20 mouse cellular contexts compared by ENCODE assay signal in the genomic region with DNA sequence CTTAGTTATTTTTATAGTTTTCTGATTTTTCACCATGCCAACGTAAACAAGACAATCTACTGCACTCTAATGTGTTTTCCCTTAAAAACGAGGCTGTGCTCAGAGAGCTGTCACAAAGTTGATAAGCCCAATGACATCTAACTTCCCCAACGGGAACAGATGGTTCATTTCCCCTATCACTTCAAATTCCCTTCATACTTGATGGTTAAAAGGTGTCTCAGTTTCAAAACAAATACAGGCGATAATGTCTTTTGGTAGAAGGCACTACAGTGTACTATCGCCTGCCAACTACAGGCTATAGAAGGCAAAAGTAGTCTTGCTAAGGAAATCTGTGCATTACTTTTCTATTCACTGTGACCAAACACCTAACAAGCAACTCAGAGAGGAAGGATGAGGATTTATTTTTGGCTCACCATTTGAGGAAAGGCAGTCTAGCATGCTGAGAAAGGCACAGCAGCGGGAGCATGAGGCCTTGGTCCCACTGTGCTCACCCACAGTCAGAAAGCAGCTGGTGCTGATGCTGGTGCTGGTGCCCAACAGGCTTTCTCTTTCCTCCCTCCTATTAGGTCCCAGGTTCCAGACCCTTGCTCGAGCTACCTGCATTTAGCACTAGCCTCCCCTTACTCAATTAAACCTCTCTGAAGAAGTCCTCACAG.
A peak's percentile ranks its signal among the peaks of the same experiment; 100 is the strongest.
DNase-seq lines count a peak whose midpoint lies in the region; ATAC-seq and TF ChIP-seq lines count a peak whose summit lies in the region.
"Had no signal": no experiment of that assay in that cellular context is flagged by ENCODE, and none has a peak within 500 bp of the region (broad histone marks: within the 10 kb centered on the region; RNA-seq: fewer than 3 reads in every experiment).

No protein-coding gene starts in this region.

- no peak overlapping the region for H3K4me3 ChIP-seq in myocyte
- H3K4me3 ChIP-seq: embryonic facial prominence, embryonic 12.5 days; erythroblast, embryonic 14.5 days; heart, embryonic 13.5 days; intestine, embryonic 15.5 days; limb, embryonic 13.5 days; liver, embryonic 13.5 days had no signal

- H3K79me2 ChIP-seq in myocyte (ENCODE audit: control insufficient read depth, insufficient read depth): no peaks in the 10 kb centered on the region

- no peak overlapping the region for H3K4me2 ChIP-seq in myocyte (ENCODE audit: low read depth)
- H3K4me2 ChIP-seq: embryonic facial prominence, embryonic 12.5 days; heart, embryonic 13.5 days; hindbrain, embryonic 14.5 days; intestine, embryonic 15.5 days; limb, embryonic 13.5 days; liver, embryonic 13.5 days; midbrain, embryonic 11.5 days had no signal

- peak; percentile 93 for ATAC-seq in frontal cortex, adult (ENCODE audit: low TSS enrichment)
- ATAC-seq: forebrain, embryonic 16.5 days; intestine, embryonic 15.5 days had no signal

- H3K36me3 ChIP-seq in myocyte (ENCODE audit: control insufficient read depth, insufficient read depth): no peaks in the 10 kb centered on the region
- H3K36me3 ChIP-seq: embryonic facial prominence, embryonic 12.5 days; heart, embryonic 13.5 days; intestine, embryonic 15.5 days; limb, embryonic 13.5 days; liver, embryonic 13.5 days had no signal

- TF ChIP-seq POLR2A in myocyte (IDR thresholded peaks at IDR 0.05; ENCODE audit: insufficient read length, low read depth): no peak

- DNase-seq in frontal cortex, postnatal 25 days (ENCODE audit: low spot score in 2 of 2): no peak
- DNase-seq in brain, adult 2 months (ENCODE audit: low read depth, low spot score): peak; percentile 65
- peak; percentile 36 for DNase-seq in cerebellum, adult 9-11 months
- no peak for DNase-seq in adrenal gland, adult 18-20 months (ENCODE audit: low spot score in 2 of 2)
- no peak for DNase-seq in adrenal gland, postnatal 36 days
- DNase-seq: adrenal gland, postnatal 25 days; kidney, postnatal 36 days; liver, embryonic 13.5 days; thymus, postnatal 4 days had no signal

- H3K27me3 ChIP-seq in myocyte (ENCODE audit: control insufficient read depth, insufficient read depth, insufficient read length): no peaks in the 10 kb centered on the region
- H3K27me3 ChIP-seq: CH12.LX; embryonic facial prominence, embryonic 12.5 days; heart, embryonic 13.5 days; intestine, embryonic 15.5 days; limb, embryonic 13.5 days; liver, embryonic 13.5 days had no signal

- H3ac ChIP-seq in myocyte (ENCODE audit: control insufficient read depth, insufficient read length): no peak overlapping the region

TF ChIP-seq in myocyte, 11 proteins besides CTCF, POLR2A, EP300 and RAD21:
- TF ChIP-seq TCF3 (IDR thresholded peaks at IDR 0.05; ENCODE audit: insufficient read length, low read depth): no peak
- TF ChIP-seq SRF (IDR thresholded peaks at IDR 0.05; ENCODE audit: control insufficient read depth, insufficient read length, low read depth): peak; percentile 13

Comparison
In these comparisons a context has a peak if more than half of its experiments do, and no peak if none do; other contexts are left out.
1. DNase-seq: peak in brain, adult 2 months (single experiment) and cerebellum, adult 9-11 months (single experiment); none in frontal cortex, postnatal 25 days (0 of 2), adrenal gland, adult 18-20 months (0 of 2) and adrenal gland, postnatal 36 days (0 of 2).